In genomic region chr9:122416617-122417016, GRCm38 (mm10) we compare ENCODE assay signal across 16 mouse cellular contexts.
"Had no signal": no experiment of that assay in that cellular context is flagged by ENCODE, and none has a peak within 500 bp of the region (broad histone marks: within the 10 kb centered on the region; RNA-seq: fewer than 3 reads in every experiment).

No protein-coding gene starts in this region.

- H3K36me3 ChIP-seq: kidney, embryonic 15.5 days; limb, embryonic 10.5 days; liver, embryonic 15.5 days; midbrain, embryonic 10.5 days; midbrain, embryonic 15.5 days had no signal

- H3K9me3 ChIP-seq: kidney, embryonic 15.5 days; limb, embryonic 10.5 days; liver, embryonic 15.5 days; midbrain, embryonic 10.5 days; midbrain, embryonic 15.5 days had no signal

- H3K4me1 ChIP-seq: kidney, embryonic 15.5 days; liver, embryonic 15.5 days had no signal

- DNase-seq: kidney, adult 2 months; kidney, postnatal 14 days; lung, adult 2 months; lung, postnatal 10 days; lung, postnatal 4 days; right cerebral cortex, adult 18-20 months; right cerebral cortex, postnatal 25 days; thymus, postnatal 25 days had no signal

- H3K4me3 ChIP-seq: kidney, embryonic 15.5 days; left cerebral cortex, adult 2 months; limb, embryonic 10.5 days; liver, embryonic 15.5 days; midbrain, embryonic 10.5 days; midbrain, embryonic 15.5 days had no signal

- ATAC-seq: midbrain, embryonic 15.5 days had no signal

- H3K27ac ChIP-seq: kidney, embryonic 15.5 days; left cerebral cortex, adult 2 months; limb, embryonic 10.5 days; liver, embryonic 15.5 days; midbrain, embryonic 10.5 days; midbrain, embryonic 15.5 days; stomach, postnatal 0 days had no signal

- H3K9ac ChIP-seq: kidney, embryonic 15.5 days; liver, embryonic 15.5 days; midbrain, embryonic 15.5 days had no signal

- H3K4me2 ChIP-seq: kidney, embryonic 15.5 days; liver, embryonic 11.5 days; liver, embryonic 15.5 days; midbrain, embryonic 15.5 days had no signal

- H3K27me3 ChIP-seq: kidney, embryonic 15.5 days; liver, embryonic 15.5 days; midbrain, embryonic 15.5 days had no signal
